Mouse (Mus musculus) CH12.LX (cell line): Measurements from ENCODE around the gene Dpp3.

Source experiments
- CHD1 ChIP-seq: IDR thresholded peaks from 2 replicates; pipeline ENCODE4 v1.6.1; 2012; ENCODE audit warnings: low read depth, low read length, improper control_type of control experiment, inconsistent platforms
- CHD2 ChIP-seq: IDR thresholded peaks from 2 replicates; pipeline ENCODE4 v1.6.1; 2011; ENCODE audit warnings: low read length, improper control_type of control experiment
- CTCF ChIP-seq, 2 experiments: IDR thresholded peaks in 1 of 2; conservative IDR thresholded peaks in 1 of 2; 2 replicates each; pipeline ENCODE4 v1.5.1; 2011 to 2012; ENCODE audit warnings: low read depth in 2 of 2, low read length in 2 of 2, improper control_type of control experiment in 1 of 2, inconsistent platforms in 1 of 2, mild to moderate bottlenecking in 1 of 2, moderate library complexity in 1 of 2
- EP300 ChIP-seq: IDR thresholded peaks from 2 replicates; pipeline ENCODE4 v1.6.1; 2011; ENCODE audit warnings: low read length, improper control_type of control experiment
- HCFC1 ChIP-seq: IDR thresholded peaks from 2 replicates; pipeline ENCODE4 v1.6.1; 2012; ENCODE audit warnings: low read depth, mild to moderate bottlenecking, inconsistent platforms, low read length, improper control_type of control experiment
- JUN ChIP-seq: IDR thresholded peaks from 2 replicates; pipeline ENCODE4 v1.6.1; 2011; ENCODE audit warnings: low read depth, mild to moderate bottlenecking, low read length, improper control_type of control experiment, moderate library complexity; ENCODE audit not compliant: insufficient read depth
- MAFK ChIP-seq: IDR thresholded peaks from 2 replicates; pipeline ENCODE4 v1.6.1; 2011; ENCODE audit warnings: low read length, improper control_type of control experiment; ENCODE audit not compliant: insufficient replicate concordance
- MEF2A ChIP-seq: IDR thresholded peaks from 2 replicates; pipeline ENCODE4 v1.6.1; 2014; ENCODE audit warnings: low read depth, mild to moderate bottlenecking, inconsistent platforms, low read length, improper control_type of control experiment, borderline replicate concordance
- POLR2A ChIP-seq: IDR thresholded peaks from 2 replicates; pipeline ENCODE4 v1.6.1; 2011; ENCODE audit warnings: low read depth, mild to moderate bottlenecking, improper control_type of control experiment, low read length
- SIN3A ChIP-seq: IDR thresholded peaks from 2 replicates; pipeline ENCODE4 v1.6.1; 2012; ENCODE audit warnings: low read length, improper control_type of control experiment, inconsistent platforms
- TBP ChIP-seq: conservative IDR thresholded peaks from 2 replicates; pipeline ENCODE4 v1.6.1; 2011; ENCODE audit warnings: low read depth, low read length, improper control_type of control experiment

GRCm38 (mm10) chr19:4909376-4909775 is 18.7 kb downstream of the Dpp3 start:
- TF ChIP-seq JUN (no peak), POLR2A (no peak), EP300 (no peak), SIN3A (no peak), CTCF (conservative IDR thresholded peaks at IDR 0.05 in 1 of 2, IDR thresholded peaks at IDR 0.05 in 1 of 2; ENCODE audit: low read depth in 2 of 2, low read length in 2 of 2) (no peak), HCFC1 (no peak), MEF2A (no peak), CHD1 (no peak), CHD2 (no peak), TBP (no peak), MAFK (no peak)
